Mouse (Mus musculus) liver, postnatal 0 days (tissue): ENCODE measurements at regions not wholly inside any gene's neighbourhood (a gene's known extent, or its start where the extent isn't known, plus 50 kb on each side); places are given as distances from the start of the nearest gene placed in this dataset.

ENCODE experiments used
- CTCF ChIP-seq: sonication (generic); IDR thresholded peaks from 2 replicates; pipeline ENCODE4 v1.5.1; 2016; ENCODE audit warnings: antibody characterized with exemption, low read depth
- EP300 ChIP-seq: IDR thresholded peaks from 2 replicates; pipeline ENCODE4 v1.6.1; 2016; ENCODE audit warnings: antibody characterized with exemption, low read depth, mild to moderate bottlenecking

GRCm38 (mm10) chr5:133585181-133585580, 514.3 kb upstream of the Castor2 start:
- TF ChIP-seq CTCF (peak; percentile 34), EP300 (no peak)
